Mouse (Mus musculus) spleen, adult 18-20 months (tissue): Measurements from ENCODE around the gene 1110008P14Rik.
A peak's percentile ranks its signal among the peaks of the same experiment; 100 is the strongest.

Source experiments
- DNase-seq, 2 experiments: peaks; one replicate each; pipeline ENCODE4 v3.0.0; 2022; ENCODE audit warnings: mixed read lengths in 2 of 2

Gene 1110008P14Rik

GRCm38 (mm10) chr2:32408429-32409424 is 27.0 kb upstream of the 1110008P14Rik start:
- DNase-seq: no peak

DNA sequence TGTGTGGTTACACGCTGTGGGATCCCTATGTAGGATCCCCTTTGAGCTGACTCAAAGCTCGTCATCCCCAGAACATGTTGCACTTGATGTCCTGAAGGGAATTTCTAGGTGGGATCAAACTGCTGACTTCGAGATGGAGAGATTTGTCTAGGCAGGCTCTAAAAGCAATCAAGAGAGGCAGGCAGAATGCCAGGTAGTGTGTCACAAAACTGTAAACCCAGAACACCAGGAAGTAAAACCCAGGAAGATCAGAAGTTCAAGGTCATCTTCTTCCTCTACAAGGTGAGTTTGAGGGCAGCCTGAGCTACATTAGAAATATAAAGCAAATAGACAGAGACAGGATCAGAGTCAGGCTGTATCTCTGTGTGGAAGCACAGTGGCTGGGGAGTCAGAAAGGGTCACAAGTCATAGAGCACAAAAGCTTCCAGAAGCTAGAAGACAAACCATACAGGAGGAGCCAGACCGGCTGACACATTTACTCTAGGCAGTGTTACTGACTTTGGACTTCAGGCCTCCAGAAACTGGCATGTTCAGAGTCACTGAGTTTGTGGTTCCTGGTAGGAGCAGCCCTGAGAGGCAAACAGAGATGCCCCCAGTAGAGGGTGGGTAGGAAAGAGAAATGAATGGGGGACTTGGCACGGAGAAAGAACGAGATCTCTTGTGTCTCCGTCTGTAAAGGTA is 25.5 kb upstream of the 1110008P14Rik start:
- no peak for DNase-seq

GRCm38 (mm10) chr2:32404663-32405062 is 22.9 kb upstream of the 1110008P14Rik start:
- peak; percentile 77 to 95 for DNase-seq

DNA sequence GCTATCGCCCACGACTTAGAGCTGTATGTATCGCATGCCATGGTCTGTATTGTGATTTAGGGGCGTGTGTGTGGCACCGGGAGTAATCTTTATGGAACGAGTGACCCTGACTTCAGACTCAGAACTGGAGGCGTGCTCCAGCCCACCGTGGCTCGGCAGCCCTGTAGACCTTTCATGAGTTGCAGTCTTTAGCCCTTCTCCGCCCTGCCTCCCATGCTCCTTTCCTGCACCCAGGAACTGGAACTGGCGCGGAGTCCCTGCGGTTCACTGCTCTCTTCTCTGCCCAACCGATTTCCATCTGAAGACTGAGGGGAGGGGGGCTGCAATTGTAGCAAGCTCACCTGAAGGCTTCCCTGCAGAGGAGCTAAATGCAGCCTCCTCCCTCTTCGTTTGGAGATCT is 15.0 kb upstream of the 1110008P14Rik start:
- DNase-seq: no peak

- DNase-seq: peak; percentile 76 to 80
These were observed 14.3 kb upstream of the 1110008P14Rik start for GRCm38 (mm10) chr2:32395946-32396621.

DNA sequence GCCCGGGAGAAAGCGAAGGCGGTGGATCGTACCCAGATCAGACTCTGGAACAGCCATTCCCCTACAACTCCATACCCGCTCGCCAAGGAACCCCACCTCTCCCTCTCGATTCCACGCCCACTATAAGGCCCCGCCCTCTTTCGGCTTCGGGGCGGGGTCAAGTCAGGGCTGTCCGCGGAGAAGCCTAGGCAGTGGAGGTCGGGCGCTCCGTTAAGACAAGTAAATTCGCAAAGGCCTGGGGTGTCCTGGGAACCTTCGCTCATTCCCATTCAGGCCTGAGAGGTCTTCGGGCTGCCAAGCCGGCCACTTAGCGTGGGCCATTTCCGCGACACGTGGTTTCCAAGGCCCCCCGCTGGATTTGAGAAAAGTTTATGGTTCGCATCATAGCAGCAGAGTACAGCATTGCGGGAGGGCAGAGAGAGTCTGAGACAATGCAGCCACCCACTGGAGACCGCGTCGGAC is 13.8 kb upstream of the 1110008P14Rik start, which contains the start of gene Ptges2:
Gene Ptges2, plus strand, starts transcription at position 413 of the 462 bp plus-strand sequence.
- peak; percentile 86 to 96 for DNase-seq

DNA sequence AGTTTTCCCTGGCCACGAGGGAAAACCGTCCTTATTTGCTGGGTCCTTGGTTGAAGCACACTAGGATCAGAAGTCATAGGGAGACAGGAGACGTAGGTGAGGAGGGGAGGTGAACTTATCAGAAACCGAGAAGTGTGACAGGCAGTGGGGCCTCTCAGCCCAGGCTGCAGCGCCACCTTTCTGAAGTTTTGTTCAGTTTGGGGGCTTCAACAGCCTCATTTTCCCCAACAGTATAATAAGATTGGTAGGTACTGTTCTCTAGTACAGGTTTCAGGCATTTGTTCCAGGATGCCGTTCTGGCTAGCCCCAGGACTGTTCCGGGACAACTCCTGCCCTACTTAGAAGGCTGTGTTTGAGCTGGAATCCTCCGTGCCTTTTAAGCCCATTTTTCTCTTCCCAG is 13.2 kb upstream of the 1110008P14Rik start:
- DNase-seq: peak in 1 of 2 experiments; percentile 32

- DNase-seq: no peak
These were observed 10.3 kb upstream of the 1110008P14Rik start for GRCm38 (mm10) chr2:32392063-32392462.

DNA sequence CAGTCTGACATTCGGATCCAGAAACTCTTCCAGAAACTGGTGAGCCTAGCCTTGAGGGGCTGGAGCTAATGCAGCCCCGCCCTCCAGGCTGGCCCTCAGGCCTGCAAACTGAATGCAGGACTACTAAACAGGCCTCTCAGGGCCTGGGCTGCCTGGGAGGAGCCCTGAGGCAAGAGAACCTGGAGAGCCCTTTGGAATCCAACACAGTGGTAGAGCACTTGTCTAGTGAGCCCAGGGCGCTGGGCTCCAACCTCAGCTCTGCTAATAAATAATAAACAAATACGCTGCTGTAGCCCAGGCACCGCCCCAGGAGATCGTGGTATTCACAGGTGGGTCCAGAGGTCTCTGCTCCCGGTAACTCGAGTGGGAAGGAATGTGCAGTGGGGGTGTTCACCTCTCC is 9.1 kb upstream of the 1110008P14Rik start:
- DNase-seq: no peak

DNA sequence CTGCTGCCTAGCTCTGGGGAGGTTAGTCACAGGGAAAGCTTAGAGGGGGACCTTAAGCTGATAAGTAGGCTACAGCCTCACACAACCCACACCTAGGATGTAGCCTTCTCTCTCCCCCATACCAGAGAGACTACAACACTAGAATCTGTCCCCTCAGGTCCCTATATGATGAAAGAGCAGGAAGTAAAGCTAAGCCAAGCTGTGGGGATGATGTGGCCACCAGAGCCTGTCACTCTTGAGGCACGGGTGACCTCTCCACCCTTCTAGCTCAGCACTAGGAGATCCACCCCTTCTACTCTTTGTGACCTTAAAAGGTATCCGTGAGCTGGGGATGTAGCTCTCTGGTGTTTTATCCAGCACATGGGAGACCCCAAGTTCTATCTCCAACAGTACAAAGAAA is 7.4 kb upstream of the 1110008P14Rik start:
- no peak for DNase-seq

DNA sequence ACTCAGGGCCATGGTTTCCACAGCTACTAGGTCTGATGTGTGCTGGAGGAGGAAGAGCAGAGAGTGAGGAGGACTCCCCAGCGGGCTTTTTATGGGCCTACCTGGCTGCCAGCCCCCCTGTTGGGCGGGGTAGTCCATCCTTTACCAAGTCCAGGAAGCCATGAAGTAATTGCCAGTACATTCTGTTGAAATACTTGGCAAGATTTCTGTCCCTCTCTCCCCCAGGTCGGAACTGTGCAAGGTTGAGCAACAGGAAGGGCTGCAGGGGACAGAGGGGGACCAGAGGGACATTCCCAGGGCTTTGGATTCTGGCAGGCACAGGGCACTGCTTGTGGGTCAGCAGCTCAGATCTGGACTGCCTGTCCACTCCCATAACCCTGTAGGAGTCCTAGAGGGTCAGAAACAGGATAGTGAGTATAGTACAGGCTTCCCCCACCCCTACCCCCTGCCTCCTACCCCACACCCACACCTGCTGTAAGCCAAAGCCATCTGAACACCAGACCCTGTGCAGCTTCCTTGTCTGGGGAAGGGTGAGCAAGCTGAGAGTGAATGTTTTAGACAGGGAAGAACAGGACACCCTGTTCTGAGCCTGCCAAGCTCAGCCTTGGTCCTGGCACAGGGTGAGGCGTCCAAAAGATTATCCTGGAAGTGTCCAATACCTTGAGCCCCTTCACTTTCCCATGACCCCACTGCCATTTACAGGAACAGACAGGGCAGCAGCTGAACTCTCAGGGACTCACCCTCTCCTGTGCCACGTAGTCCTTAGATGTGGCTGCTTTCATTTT is 6.2 kb upstream of the 1110008P14Rik start, which contains the start of gene Lcn2:
Gene Lcn2, minus strand, starts transcription at position 547 of the 785 bp plus-strand sequence.
- DNase-seq: no peak

- DNase-seq: no peak
These were observed 951 bp upstream of the 1110008P14Rik start for GRCm38 (mm10) chr2:32382689-32383088.

GRCm38 (mm10) chr2:32381141-32381774 is 480 bp downstream of the 1110008P14Rik start:
- DNase-seq: no peak

DNA sequence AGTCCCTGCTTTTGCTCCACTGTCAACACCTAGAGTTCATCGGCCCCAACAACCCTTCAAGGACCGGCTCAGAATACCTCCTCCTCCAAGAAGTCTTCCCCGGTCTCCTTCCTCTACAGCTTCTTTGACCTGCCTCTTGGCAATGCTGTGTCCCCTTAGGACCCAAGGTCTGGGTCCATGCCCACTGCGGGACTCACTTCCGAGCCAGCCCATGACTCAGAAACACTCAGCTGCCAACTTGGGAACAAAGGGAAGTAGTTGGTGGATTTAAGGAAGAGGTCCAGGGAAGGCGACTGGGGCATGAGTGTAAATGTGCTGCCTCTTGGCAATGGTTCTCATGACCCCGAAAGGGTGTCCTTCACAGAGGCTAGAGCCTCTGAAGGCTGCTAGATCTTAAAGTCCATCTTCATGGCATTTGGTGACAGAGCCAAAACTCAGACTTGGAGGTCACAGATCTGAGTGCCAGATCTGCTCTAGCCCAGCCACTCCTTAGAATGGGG is 1.7 kb downstream of the 1110008P14Rik start:
- DNase-seq: no peak

GRCm38 (mm10) chr2:32376963-32377362 is 4.8 kb downstream of the 1110008P14Rik start:
- DNase-seq: no peak

- DNase-seq: no peak
These were observed 6.3 kb downstream of the 1110008P14Rik start for GRCm38 (mm10) chr2:32375317-32375940.

GRCm38 (mm10) chr2:32374191-32374590 is 7.5 kb downstream of the 1110008P14Rik start:
- DNase-seq: no peak

DNA sequence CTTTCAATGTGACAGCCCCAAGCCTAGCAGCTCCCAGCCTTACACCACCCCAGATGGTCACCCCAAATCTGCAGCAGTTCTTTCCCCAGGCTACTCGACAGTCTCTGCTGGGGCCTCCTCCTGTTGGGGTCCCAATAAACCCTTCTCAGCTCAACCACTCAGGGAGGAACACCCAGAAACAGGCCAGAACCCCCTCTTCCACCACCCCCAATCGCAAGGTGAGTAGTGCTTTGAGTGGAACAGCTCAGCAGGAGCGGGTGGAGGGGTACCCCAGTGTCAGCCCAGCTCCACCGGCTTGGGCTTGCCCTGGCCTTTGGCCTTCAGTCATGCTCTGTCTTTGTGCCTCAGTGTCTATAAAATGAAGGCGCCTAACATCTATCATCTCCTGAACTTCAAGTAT is 14.4 kb downstream of the 1110008P14Rik start:
- DNase-seq: no peak

DNA sequence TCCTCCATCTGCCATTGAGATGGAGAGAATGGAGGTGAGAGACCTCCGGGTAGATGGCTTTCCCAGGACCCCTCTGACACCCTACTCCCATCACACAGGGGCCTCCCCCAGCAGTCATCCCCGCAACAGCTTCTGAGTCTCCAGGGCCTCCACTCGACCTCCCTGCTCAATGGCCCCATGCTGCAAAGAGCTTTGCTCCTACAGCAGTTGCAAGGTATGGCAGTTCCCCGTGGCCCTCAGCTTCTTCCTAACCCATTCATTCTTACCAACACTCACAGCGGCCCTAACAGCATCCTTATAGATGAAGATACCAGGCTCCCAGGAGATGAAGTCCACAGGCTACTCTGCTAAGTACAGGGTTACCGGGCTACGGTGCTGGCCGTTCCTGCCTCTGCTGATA is 17.6 kb downstream of the 1110008P14Rik start:
- DNase-seq: no peak

GRCm38 (mm10) chr2:32363376-32364106 is 18.2 kb downstream of the 1110008P14Rik start:
- DNase-seq: no peak
